Mouse (Mus musculus): ENCODE measurements around the gene Thbd. TPM values are rescaled to one million over a fixed set of nuclear protein-coding genes. Genes with fewer than 3 reads are reported as not detected.

Thbd gene
- 29.0 and 32.6 TPM in 2 replicates for total RNA-seq (2021)
- long read RNA-seq, experiment 1, transcript Thbd-201 (1 exons, 3,723 nt): major isoform, 27 of 29 reads
- long read RNA-seq, experiment 1, partial matches to known transcripts: 0 of 29 reads
- long read RNA-seq, experiment 1, other reads (novel, unspliced or antisense): 2 of 29 reads
- long read RNA-seq, experiment 2, transcript Thbd-201 (1 exons, 3,723 nt): major isoform, 29 of 30 reads
- long read RNA-seq, experiment 2, partial matches to known transcripts: 0 of 30 reads
- long read RNA-seq, experiment 2, other reads (novel, unspliced or antisense): 1 of 30 reads

GRCm38 (mm10) chr2:148407870-148408760 lies at the start of gene Thbd:
Gene Thbd (minus strand): TSS chr2:148408188.
- peak; percentile 76 for DNase-seq

- DNase-seq: no peak
These were observed 47.4 kb upstream of the Thbd start for GRCm38 (mm10) chr2:148455341-148455740.

GRCm38 (mm10) chr2:148454014-148454542 lies 46.1 kb upstream of the Thbd start:
- no peak for DNase-seq

- peak; percentile 52 for DNase-seq
These were observed 45.1 kb upstream of the Thbd start for GRCm38 (mm10) chr2:148453061-148453460.

- no peak for DNase-seq
These were observed 43.5 kb upstream of the Thbd start for GRCm38 (mm10) chr2:148451498-148451897.

GRCm38 (mm10) chr2:148450616-148451015 lies 42.6 kb upstream of the Thbd start:
- DNase-seq: no peak

- DNase-seq: no peak
These were observed 41.7 kb upstream of the Thbd start for GRCm38 (mm10) chr2:148449659-148450058.

GRCm38 (mm10) chr2:148446446-148446845 lies 38.5 kb upstream of the Thbd start:
- peak; percentile 47 for DNase-seq

- no peak for DNase-seq
These were observed 37.6 kb upstream of the Thbd start for GRCm38 (mm10) chr2:148445616-148446015.

- no peak for DNase-seq
These were observed 36.5 kb upstream of the Thbd start for GRCm38 (mm10) chr2:148444472-148444871.

GRCm38 (mm10) chr2:148443249-148443958 lies 35.4 kb upstream of the Thbd start, which contains the start of gene Cd93:
Gene Cd93 (minus strand): TSS chr2:148443563.
- DNase-seq: peak; percentile 59

- DNase-seq: no peak
These were observed 34.7 kb upstream of the Thbd start for GRCm38 (mm10) chr2:148442710-148443109.

- DNase-seq: no peak
These were observed 34.2 kb upstream of the Thbd start for GRCm38 (mm10) chr2:148442172-148442571.

- DNase-seq: no peak
These were observed 33.4 kb upstream of the Thbd start for GRCm38 (mm10) chr2:148441421-148441820.

- no peak for DNase-seq
These were observed 31.8 kb upstream of the Thbd start for GRCm38 (mm10) chr2:148439691-148440276.

GRCm38 (mm10) chr2:148436285-148436684 lies 28.3 kb upstream of the Thbd start:
- DNase-seq: no peak

- no peak for DNase-seq
These were observed 24.4 kb upstream of the Thbd start for GRCm38 (mm10) chr2:148432346-148432745.

GRCm38 (mm10) chr2:148430941-148431340 lies 23.0 kb upstream of the Thbd start:
- no peak for DNase-seq

GRCm38 (mm10) chr2:148429001-148429505 lies 21.1 kb upstream of the Thbd start:
- DNase-seq: no peak

- no peak for DNase-seq
These were observed 20.5 kb upstream of the Thbd start for GRCm38 (mm10) chr2:148428523-148428922.

GRCm38 (mm10) chr2:148427553-148427952 lies 19.6 kb upstream of the Thbd start:
- DNase-seq: no peak

All from adrenal gland, postnatal 14 days (tissue).